Mouse (Mus musculus): ENCODE results near the gene Birc2. TPM values are rescaled to one million over a fixed set of nuclear protein-coding genes. Genes with fewer than 3 reads are reported as not detected.
"Not testable (repeated sequence)": the region's sequence is repeated elsewhere in the genome, so short reads cannot be mapped to it uniquely, and the experiment has no call there.

Gene Birc2
- polyA plus RNA-seq, 1 experiment from 2014 or later = 18.5 TPM

GRCm38 (mm10) chr9:7872044-7872774, 35.3 kb upstream of the Birc2 start:
- H3K36me3 ChIP-seq (ENCODE audit: control insufficient read depth, insufficient read depth) = peaks cover 5% of the 10 kb centered on the region; the same call in 1 of the 2 replicates
- H3K9ac ChIP-seq (ENCODE audit: low read depth, low read length) = peak overlapping the region; percentile 85
- no peaks in the 10 kb centered on the region for H3K27me3 ChIP-seq (replicated peaks; ENCODE audit: control insufficient read depth, insufficient read depth, low read length)
- TF ChIP-seq CTCF (IDR thresholded peaks at IDR 0.05; ENCODE audit: low read depth) = no peak
- H3K4me3 ChIP-seq (ENCODE audit: low read depth, low read length) = peak overlapping the region; percentile 59
- 14% methylated on average over 22 of the region's 23 CpGs for WGBS
- H3K4me1 ChIP-seq (replicated peaks; ENCODE audit: control insufficient read depth, insufficient read depth, low read length) = 0 out of 2 replicates have a peak, but pooled peaks cover 2% of the 10 kb centered on the region
- H3K27ac ChIP-seq (ENCODE audit: low read depth, low read length) = peak overlapping the region; percentile 95
- H3K9me3 ChIP-seq (ENCODE audit: control insufficient read depth) = no peaks in the 10 kb centered on the region
- peak overlapping the region; percentile 76 for H3K4me2 ChIP-seq (replicated peaks; ENCODE audit: low read depth)
- ATAC-seq = peak; percentile 28

GRCm38 (mm10) chr9:7871316-7872043, 34.6 kb upstream of the Birc2 start:
- Histone ChIP-seq H3K27me3 (replicated peaks; ENCODE audit: control insufficient read depth, insufficient read depth, low read length) (no peaks in the 10 kb centered on the region), H3K4me2 (replicated peaks; ENCODE audit: low read depth) (peak overlapping the region; percentile 76), H3K36me3 (ENCODE audit: control insufficient read depth, insufficient read depth) (peaks cover 10% of the 10 kb centered on the region; the same call in 1 of the 2 replicates), H3K9ac (ENCODE audit: low read depth, low read length) (0 out of 2 replicates have a peak overlapping the region, but pooled peaks have one; percentile 18), H3K4me3 (ENCODE audit: low read depth, low read length) (peak overlapping the region; percentile 59), H3K9me3 (ENCODE audit: control insufficient read depth) (no peaks in the 10 kb centered on the region), H3K27ac (ENCODE audit: low read depth, low read length) (peak overlapping the region; percentile 76), H3K4me1 (replicated peaks; ENCODE audit: control insufficient read depth, insufficient read depth, low read length) (0 out of 2 replicates have a peak, but pooled peaks cover 2% of the 10 kb centered on the region)
- no peak for TF ChIP-seq CTCF (IDR thresholded peaks at IDR 0.05; ENCODE audit: low read depth)
- peak; percentile 33 for ATAC-seq
- WGBS = 42% methylated on average over 4 of the region's 4 CpGs

GRCm38 (mm10) chr9:7870556-7871315, 33.9 kb upstream of the Birc2 start:
- peaks cover 17% of the 10 kb centered on the region for H3K36me3 ChIP-seq (ENCODE audit: control insufficient read depth, insufficient read depth)
- H3K27ac ChIP-seq (ENCODE audit: low read depth, low read length) = peak overlapping the region; percentile 76
- TF ChIP-seq CTCF (IDR thresholded peaks at IDR 0.05; ENCODE audit: low read depth) = no peak
- 0 out of 2 replicates have a peak overlapping the region, but pooled peaks have one; percentile 18 for H3K9ac ChIP-seq (ENCODE audit: low read depth, low read length)
- no peak overlapping the region for H3K4me3 ChIP-seq (ENCODE audit: low read depth, low read length)
- ATAC-seq = 0 out of 2 replicates have a peak, but pooled peaks have one; percentile 21
- H3K9me3 ChIP-seq (ENCODE audit: control insufficient read depth) = no peaks in the 10 kb centered on the region
- H3K27me3 ChIP-seq (replicated peaks; ENCODE audit: control insufficient read depth, insufficient read depth, low read length) = no peaks in the 10 kb centered on the region
- WGBS = 74% methylated on average over 10 of the region's 10 CpGs
- peak overlapping the region; percentile 76 for H3K4me2 ChIP-seq (replicated peaks; ENCODE audit: low read depth)
- H3K4me1 ChIP-seq (replicated peaks; ENCODE audit: control insufficient read depth, insufficient read depth, low read length) = 0 out of 2 replicates have a peak, but pooled peaks cover 2% of the 10 kb centered on the region

DNA sequence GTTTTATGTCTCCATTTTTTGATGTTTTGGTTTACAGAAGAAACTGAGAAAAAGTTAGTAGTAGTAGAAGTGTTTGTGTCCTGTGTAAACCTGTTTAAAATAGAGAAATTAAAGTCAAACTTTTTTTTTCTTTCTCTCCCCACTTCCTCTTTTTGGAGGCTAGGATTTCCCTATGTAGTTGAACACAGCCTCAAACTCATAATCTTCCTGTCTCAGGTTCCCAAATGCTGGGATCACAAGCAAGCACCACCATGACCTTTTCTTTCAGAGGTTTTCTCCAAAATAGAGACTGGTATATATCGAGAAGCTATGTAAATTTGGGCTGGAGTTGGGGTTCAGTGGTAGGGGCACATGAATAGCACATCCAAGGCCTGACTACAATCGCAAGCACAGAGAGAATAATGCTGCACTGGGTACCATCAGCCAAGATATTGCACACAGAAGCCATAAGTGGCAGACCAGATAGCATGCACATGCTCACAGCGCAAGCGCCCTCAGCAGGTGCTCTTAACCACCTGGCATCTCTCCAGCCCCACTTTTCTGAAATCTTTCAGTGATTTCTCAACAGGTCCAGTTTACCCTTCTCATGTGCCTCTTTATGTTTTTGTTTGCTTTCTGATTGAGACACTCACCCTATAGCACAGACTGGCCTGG, 32.1 kb upstream of the Birc2 start:
- Histone ChIP-seq H3K36me3 (ENCODE audit: control insufficient read depth, insufficient read depth) (peaks cover 27% of the 10 kb centered on the region), H3K9ac (ENCODE audit: low read depth, low read length) (no peak overlapping the region), H3K4me2 (replicated peaks; ENCODE audit: low read depth) (no peak overlapping the region), H3K9me3 (ENCODE audit: control insufficient read depth) (no peaks in the 10 kb centered on the region), H3K4me1 (replicated peaks; ENCODE audit: control insufficient read depth, insufficient read depth, low read length) (0 out of 2 replicates have a peak, but pooled peaks cover 2% of the 10 kb centered on the region), H3K4me3 (ENCODE audit: low read depth, low read length) (no peak overlapping the region), H3K27ac (ENCODE audit: low read depth, low read length) (no peak overlapping the region), H3K27me3 (replicated peaks; ENCODE audit: control insufficient read depth, insufficient read depth, low read length) (no peaks in the 10 kb centered on the region)
- TF ChIP-seq CTCF (IDR thresholded peaks at IDR 0.05; ENCODE audit: low read depth) = no peak
- 83% methylated on average over 4 of the region's 4 CpGs for WGBS
- 0 out of 2 replicates have a peak, but pooled peaks have one; percentile 6 for ATAC-seq

DNA sequence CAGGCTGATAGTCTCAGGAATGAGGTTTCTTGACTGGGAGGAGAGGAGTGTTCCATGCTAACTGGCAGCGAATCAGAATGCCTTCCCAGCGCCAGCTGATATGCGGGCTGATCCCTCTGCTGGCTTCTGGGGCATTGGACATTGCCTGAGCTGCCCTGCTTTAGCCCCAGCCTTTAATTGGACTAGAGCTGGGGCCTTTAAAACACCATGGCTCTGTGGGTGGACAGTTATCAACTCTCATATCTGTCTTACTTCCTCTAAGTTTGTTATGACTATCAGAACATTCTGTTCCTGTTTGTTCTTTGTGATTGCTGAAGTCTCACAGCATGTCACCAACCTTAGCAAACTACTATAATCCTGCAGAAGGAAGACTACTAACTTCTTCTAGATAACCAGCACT, 31.1 kb upstream of the Birc2 start:
- H3K9me3 ChIP-seq (ENCODE audit: control insufficient read depth) = no peaks in the 10 kb centered on the region
- H3K36me3 ChIP-seq (ENCODE audit: control insufficient read depth, insufficient read depth) = peaks cover 27% of the 10 kb centered on the region
- no peak overlapping the region for H3K4me2 ChIP-seq (replicated peaks; ENCODE audit: low read depth)
- no peaks in the 10 kb centered on the region for H3K27me3 ChIP-seq (replicated peaks; ENCODE audit: control insufficient read depth, insufficient read depth, low read length)
- no peak overlapping the region for H3K9ac ChIP-seq (ENCODE audit: low read depth, low read length)
- H3K27ac ChIP-seq (ENCODE audit: low read depth, low read length) = peak overlapping the region; percentile 28; the same call in 1 of the 2 replicates
- no peak for TF ChIP-seq CTCF (IDR thresholded peaks at IDR 0.05; ENCODE audit: low read depth)
- peak; percentile 40 for ATAC-seq
- H3K4me3 ChIP-seq (ENCODE audit: low read depth, low read length) = no peak overlapping the region
- H3K4me1 ChIP-seq (replicated peaks; ENCODE audit: control insufficient read depth, insufficient read depth, low read length) = 0 out of 2 replicates have a peak, but pooled peaks cover 2% of the 10 kb centered on the region
- WGBS = 88% methylated on average over 3 of the region's 3 CpGs

DNA sequence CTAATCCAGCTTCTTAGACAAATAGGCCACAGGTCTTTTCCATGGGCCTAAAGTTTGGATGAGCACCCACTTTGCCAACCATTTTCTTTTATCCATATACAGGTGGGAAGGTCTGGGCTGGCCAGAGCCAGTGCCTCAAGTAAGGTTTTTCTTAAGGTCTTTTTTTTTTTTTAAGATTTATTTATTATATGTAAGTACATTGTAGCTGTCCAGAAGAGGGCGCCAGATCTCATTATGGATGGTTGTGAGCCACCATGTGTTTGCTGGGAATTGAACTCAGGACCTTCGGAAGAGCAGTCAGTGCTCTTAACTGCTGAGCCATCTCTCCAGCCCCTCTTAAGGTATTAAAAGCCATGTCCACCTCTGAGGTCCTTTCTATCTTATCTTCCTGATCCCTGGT, 30.1 kb upstream of the Birc2 start:
- H3K9ac ChIP-seq (ENCODE audit: low read depth, low read length); ATAC-seq; H3K4me1 ChIP-seq (replicated peaks; ENCODE audit: control insufficient read depth, insufficient read depth, low read length); H3K4me2 ChIP-seq (replicated peaks; ENCODE audit: low read depth); H3K27me3 ChIP-seq (replicated peaks; ENCODE audit: control insufficient read depth, insufficient read depth, low read length); H3K4me3 ChIP-seq (ENCODE audit: low read depth, low read length); H3K27ac ChIP-seq (ENCODE audit: low read depth, low read length); H3K9me3 ChIP-seq (ENCODE audit: control insufficient read depth): not testable (repeated sequence)
- 100% methylated on average over 2 of the region's 2 CpGs for WGBS
- peaks cover 27% of the 10 kb centered on the region for H3K36me3 ChIP-seq (ENCODE audit: control insufficient read depth, insufficient read depth)

Data from intestine, postnatal 0 days (tissue).